In genomic region chr17:44487514-44488244, GRCm38 (mm10) we compare ENCODE assay signal across 1 mouse cellular context.
A peak's percentile ranks its signal among the peaks of the same experiment; 100 is the strongest.
TF ChIP-seq lines count a peak whose summit lies in the region.

No protein-coding gene starts in this region.

TF ChIP-seq in CH12.LX, 34 proteins besides CTCF, POLR2A, EP300 and RAD21 (continued from another document):
- TF ChIP-seq IRF4 (IDR thresholded peaks at IDR 0.05; ENCODE audit: low read depth, low read length) (peak; percentile 60), JUN (IDR thresholded peaks at IDR 0.05; ENCODE audit: insufficient read depth, low read depth, low read length) (no peak), MXI1 (IDR thresholded peaks at IDR 0.05; ENCODE audit: low read depth, low read length) (peak; percentile 62; the same call in 1 of the 2 replicates), UBTF (IDR thresholded peaks at IDR 0.05; ENCODE audit: low read depth, low read length) (no peak), HCFC1 (IDR thresholded peaks at IDR 0.05; ENCODE audit: low read depth, low read length) (peak; percentile 66), CHD2 (IDR thresholded peaks at IDR 0.05; ENCODE audit: low read length) (peak; percentile 22; the same call in 1 of the 2 replicates), ZNF384 (IDR thresholded peaks at IDR 0.05; ENCODE audit: low read depth, low read length) (no peak), POLR2AphosphoS2 (IDR thresholded peaks at IDR 0.05; ENCODE audit: low read depth, low read length) (no peak), E2F4 (IDR thresholded peaks at IDR 0.05; ENCODE audit: insufficient replicate concordance, low read depth, low read length) (no peak), PAX5 (IDR thresholded peaks at IDR 0.05; ENCODE audit: low read length) (no peak), MYC (IDR thresholded peaks at IDR 0.05; ENCODE audit: low read depth, low read length) (peak; percentile 71), SMC3 (IDR thresholded peaks at IDR 0.05; ENCODE audit: low read depth, low read length) (no peak), MAFK (IDR thresholded peaks at IDR 0.05; ENCODE audit: insufficient replicate concordance, low read length) (no peak), NRF1 (IDR thresholded peaks at IDR 0.05; ENCODE audit: low read depth, low read length) (no peak), KAT2A (IDR thresholded peaks at IDR 0.05; ENCODE audit: insufficient replicate concordance, low read length) (no peak), ELF1 (IDR thresholded peaks at IDR 0.05; ENCODE audit: low read depth, low read length) (peak; percentile 56; the same call in 1 of the 2 replicates), SIN3A (IDR thresholded peaks at IDR 0.05; ENCODE audit: low read length) (peak; percentile 77; the same call in 1 of the 2 replicates), ZMIZ1 (IDR thresholded peaks at IDR 0.05; ENCODE audit: low read depth, low read length) (peak; percentile 54; the same call in 1 of the 2 replicates)
